ENCODE assay signal across 8 mouse cellular contexts in the genomic region with DNA sequence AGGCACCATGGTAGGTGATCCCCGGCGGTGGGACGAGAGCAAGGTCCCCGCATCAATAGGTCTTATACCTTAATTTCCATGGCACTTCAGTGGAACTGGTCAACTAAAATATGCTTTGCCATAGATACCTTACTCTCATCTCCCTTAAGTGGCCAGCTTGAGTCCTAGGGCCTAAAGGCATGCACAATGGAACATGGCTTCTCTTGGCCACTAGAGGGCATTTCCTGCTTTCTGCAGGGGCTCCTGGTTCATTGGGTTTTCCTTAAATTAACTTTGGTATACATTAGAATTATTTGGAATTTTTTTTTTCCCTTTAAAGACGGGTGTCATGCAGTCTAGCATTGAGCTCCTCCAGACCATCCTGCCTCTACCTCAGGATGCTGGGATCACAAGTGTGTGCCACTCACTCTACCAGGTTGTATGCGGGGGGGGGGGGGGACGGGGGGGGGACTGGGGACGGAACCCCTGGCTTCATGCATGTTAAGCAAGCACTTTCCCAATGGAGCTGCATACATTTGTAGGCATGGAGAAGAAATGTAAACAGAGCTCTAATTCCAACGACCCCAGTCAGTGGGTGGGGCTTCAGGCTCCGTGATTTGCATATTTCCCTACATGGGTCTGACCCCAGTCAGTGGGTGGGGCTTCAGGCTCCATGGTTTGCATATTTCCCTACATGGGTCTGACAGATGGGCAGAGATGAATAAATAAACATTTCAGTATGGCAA.
DNase-seq lines count a peak whose midpoint lies in the region; ATAC-seq and TF ChIP-seq lines count a peak whose summit lies in the region.

No protein-coding gene starts in this region.

- intact Hi-C loops in heart, postnatal 14 days (cut with DNase I) = loop anchor here (2.0 kb wide), 1 partner anchor 161 kb away; no protein-coding TSS in a partner anchor

- no peaks in the 10 kb centered on the region for H3K36me3 ChIP-seq in heart, embryonic 10.5 days
- H3K36me3 ChIP-seq in E14TG2a.4 (ENCODE audit: insufficient read depth, low read length) = no peaks in the 10 kb centered on the region
- no peaks in the 10 kb centered on the region for H3K36me3 ChIP-seq in hindbrain, embryonic 12.5 days
- H3K36me3 ChIP-seq in limb, embryonic 14.5 days (ENCODE audit: control insufficient read depth, insufficient read depth, low read length) = no peaks in the 10 kb centered on the region

- H3K9me3 ChIP-seq in heart, embryonic 10.5 days = no peaks in the 10 kb centered on the region
- no peaks in the 10 kb centered on the region for H3K9me3 ChIP-seq in E14TG2a.4 (ENCODE audit: low read length)
- 0 out of 2 replicates have a peak, but pooled peaks cover 5% of the 10 kb centered on the region for H3K9me3 ChIP-seq in hindbrain, embryonic 12.5 days (replicated peaks)
- H3K9me3 ChIP-seq in limb, embryonic 14.5 days (ENCODE audit: control insufficient read depth, low read length) = no peaks in the 10 kb centered on the region

- no peak for TF ChIP-seq POLR2A in limb, embryonic 14.5 days (IDR thresholded peaks at IDR 0.05; ENCODE audit: borderline replicate concordance, extremely low read depth, insufficient read depth, insufficient read length)

- H3K9ac ChIP-seq in hindbrain, embryonic 12.5 days = no peak overlapping the region
- no peak overlapping the region for H3K9ac ChIP-seq in limb, embryonic 14.5 days (ENCODE audit: low read depth, low read length, severe bottlenecking)

- no peak overlapping the region for H3K4me2 ChIP-seq in hindbrain, embryonic 12.5 days (replicated peaks)
- H3K4me2 ChIP-seq in limb, embryonic 14.5 days (replicated peaks; ENCODE audit: low read depth, low read length, severe bottlenecking) = no peak overlapping the region

- no peak overlapping the region for H3K27ac ChIP-seq in heart, embryonic 10.5 days
- no peak overlapping the region for H3K27ac ChIP-seq in hindbrain, embryonic 12.5 days
- H3K27ac ChIP-seq in limb, embryonic 14.5 days (replicated peaks; ENCODE audit: low read depth, low read length) = no peak overlapping the region

- DNase-seq in heart, postnatal 14 days = peak; percentile 6 to 41
- DNase-seq in heart, embryonic 10.5 days (ENCODE audit: low spot score) = no peak
- DNase-seq in brain, adult 2 months (ENCODE audit: low read depth, low spot score) = peak; percentile 74
- DNase-seq in limb, embryonic 14.5 days (ENCODE audit: low spot score) = peak; percentile 71
- peak; percentile 57 for DNase-seq in retina, embryonic 14.5 days (ENCODE audit: low spot score)
- DNase-seq in c-Kit-positive CD71-positive TER-119-positive erythroid progenitor cells, embryonic 14.5 days (ENCODE audit: low spot score) = no peak

- peaks cover 19% of the 10 kb centered on the region for H3K4me1 ChIP-seq in heart, embryonic 10.5 days
- H3K4me1 ChIP-seq in E14TG2a.4 (replicated peaks; ENCODE audit: low read depth, low read length) = peaks cover 27% of the 10 kb centered on the region
- H3K4me1 ChIP-seq in hindbrain, embryonic 12.5 days = peaks cover 11% of the 10 kb centered on the region
- peaks cover 14% of the 10 kb centered on the region; the same call in 1 of the 2 replicates for H3K4me1 ChIP-seq in limb, embryonic 14.5 days (ENCODE audit: control insufficient read depth, insufficient read depth, low read length)

- 55% methylated on average over 10 of the region's 10 CpGs for WGBS in heart, embryonic 10.5 days
- 52% methylated on average over 10 of the region's 10 CpGs for WGBS in hindbrain, embryonic 12.5 days
- WGBS in limb, embryonic 14.5 days = 63% methylated on average over 10 of the region's 10 CpGs

- ATAC-seq in hindbrain, embryonic 12.5 days (ENCODE audit: low FRiP score) = peak; percentile 43
- peak; percentile 55 for ATAC-seq in limb, embryonic 14.5 days (ENCODE audit: low FRiP score, low read depth)

- peak; percentile 82 for TF ChIP-seq CTCF in E14TG2a.4 (conservative IDR thresholded peaks at IDR 0.05; ENCODE audit: low read length)

- no peak overlapping the region for H3K4me3 ChIP-seq in heart, embryonic 10.5 days
- H3K4me3 ChIP-seq in E14TG2a.4 (replicated peaks; ENCODE audit: low read length) = no peak overlapping the region
- no peak overlapping the region for H3K4me3 ChIP-seq in hindbrain, embryonic 12.5 days
- H3K4me3 ChIP-seq in limb, embryonic 14.5 days (replicated peaks; ENCODE audit: low read length) = no peak overlapping the region

- H3K27me3 ChIP-seq in heart, embryonic 10.5 days (ENCODE audit: insufficient read depth, poor library complexity, severe bottlenecking) = no peaks in the 10 kb centered on the region
- no peaks in the 10 kb centered on the region for H3K27me3 ChIP-seq in E14TG2a.4 (ENCODE audit: insufficient read depth, low read length)
- no peaks in the 10 kb centered on the region for H3K27me3 ChIP-seq in hindbrain, embryonic 12.5 days
- H3K27me3 ChIP-seq in limb, embryonic 14.5 days (ENCODE audit: control insufficient read depth, insufficient read depth, low read length) = no peaks in the 10 kb centered on the region

Comparison
In these comparisons a context has a peak if more than half of its experiments do, and no peak if none do; other contexts are left out.
1. DNase-seq: peak in heart, postnatal 14 days (2 of 2), brain, adult 2 months (single experiment), limb, embryonic 14.5 days (single experiment) and retina, embryonic 14.5 days (single experiment); none in heart, embryonic 10.5 days (single experiment) and c-Kit-positive CD71-positive TER-119-positive erythroid progenitor cells, embryonic 14.5 days (single experiment).